Mouse (Mus musculus) heart, postnatal 0 days (tissue): ENCODE measurements at regions not wholly inside any gene's neighbourhood (a gene's known extent, or its start where the extent isn't known, plus 50 kb on each side); places are given as distances from the start of the nearest gene placed in this dataset.

Experiments
- ATAC-seq: fragments of 200-750 bp; cut with Nextera tagmentation; 2 replicates; pipeline ENCODE4 v1.8.0; 2017; ENCODE audit warnings: low read depth, moderate number of reproducible peaks, moderate library complexity; ENCODE audit not compliant: insufficient read depth
- DNase-seq: peaks from one replicate; pipeline ENCODE4 v3.0.0-alpha.2; 2016; ENCODE audit warnings: low spot score
- H3K27ac ChIP-seq: fragments of 300-500 bp; sonication (generic); 2 replicates; pipeline ENCODE4 v1.5.1; 2014; ENCODE audit warnings: low read depth, mild to moderate bottlenecking
- H3K27me3 ChIP-seq: fragments of 300-500 bp; sonication (generic); 2 replicates; pipeline ENCODE4 v1.6.1; 2014; ENCODE audit warnings: low read length, mixed read lengths; ENCODE audit not compliant: control insufficient read depth, insufficient read depth
- H3K36me3 ChIP-seq: fragments of 300-500 bp; sonication (generic); replicated peaks from 2 replicates; pipeline ENCODE4 v1.6.1; 2014; ENCODE audit warnings: low read length, mixed read lengths; ENCODE audit not compliant: control insufficient read depth, insufficient read depth
- H3K4me1 ChIP-seq: fragments of 300-500 bp; sonication (generic); 2 replicates; pipeline ENCODE4 v1.6.1; 2014; ENCODE audit warnings: antibody characterized with exemption; ENCODE audit not compliant: control insufficient read depth, insufficient read depth
- H3K4me2 ChIP-seq: fragments of 300-500 bp; sonication (generic); 2 replicates; pipeline ENCODE4 v1.6.1; 2014; ENCODE audit warnings: low read depth, mild to moderate bottlenecking, low read length, moderate library complexity
- H3K4me3 ChIP-seq: fragments of 300-500 bp; sonication (generic); 2 replicates; pipeline ENCODE4 v1.5.1; 2014; ENCODE audit warnings: low read depth, low read length
- H3K9ac ChIP-seq: fragments of 300-500 bp; sonication (generic); replicated peaks from 2 replicates; pipeline ENCODE4 v1.6.1; 2014; ENCODE audit warnings: low read depth, low read length, mixed read lengths
- H3K9me3 ChIP-seq: fragments of 300-500 bp; sonication (generic); replicated peaks from 2 replicates; pipeline ENCODE4 v1.6.1; 2016; ENCODE audit warnings: low read length; ENCODE audit not compliant: control insufficient read depth
- CTCF ChIP-seq: IDR thresholded peaks from 2 replicates; pipeline ENCODE4 v1.5.1; 2016; ENCODE audit warnings: antibody characterized with exemption, control low read depth, low read depth
- EP300 ChIP-seq: IDR thresholded peaks from 2 replicates; pipeline ENCODE4 v1.6.1; 2016; ENCODE audit warnings: antibody characterized with exemption, low read depth
- WGBS: fragments of 180-500 bp; shearing (Covaris S2); extraction: QIAGEN DNeasy Blood & Tissue Kit; methylation state at CpG from one replicate; pipeline ENCODE4 v1.1.7; 2014; 5-methylcytosine and 5-hydroxymethylcytosine counted together

DNA sequence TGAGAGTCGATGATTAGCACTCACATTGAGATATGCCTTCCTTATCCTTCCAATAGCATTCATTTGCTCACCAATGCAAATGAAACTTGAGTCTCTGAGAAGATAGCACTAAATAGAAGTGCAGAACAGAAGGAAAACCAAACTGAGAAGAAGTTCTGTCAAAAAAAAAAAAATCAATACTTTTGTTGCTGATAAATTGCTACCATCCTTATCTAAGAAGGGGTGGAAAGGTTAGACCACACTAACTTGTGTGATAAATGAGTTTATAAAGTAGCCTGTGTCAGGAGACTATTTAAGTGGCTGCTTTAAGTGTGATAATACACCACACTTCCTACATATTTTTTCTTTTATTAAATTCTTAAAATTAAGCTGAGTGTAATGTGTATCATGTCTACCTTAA lies 78.1 kb upstream of the Atg10 start:
- no peak for ATAC-seq
- DNase-seq, result no peak
- Histone ChIP-seq H3K27ac (no peak overlapping the region), H3K9me3 (peaks cover 4% of the 10 kb centered on the region; the same call in 1 of the 2 replicates), H3K4me3 (no peak overlapping the region), H3K4me2 (no peak overlapping the region), H3K9ac (no peak overlapping the region), H3K36me3 (no peaks in the 10 kb centered on the region), H3K4me1 (no peaks in the 10 kb centered on the region), H3K27me3 (no peaks in the 10 kb centered on the region)
- 58% methylated on average over 1 of the region's 1 CpGs for WGBS
- no peak for TF ChIP-seq CTCF
- TF ChIP-seq EP300, result no peak

DNA sequence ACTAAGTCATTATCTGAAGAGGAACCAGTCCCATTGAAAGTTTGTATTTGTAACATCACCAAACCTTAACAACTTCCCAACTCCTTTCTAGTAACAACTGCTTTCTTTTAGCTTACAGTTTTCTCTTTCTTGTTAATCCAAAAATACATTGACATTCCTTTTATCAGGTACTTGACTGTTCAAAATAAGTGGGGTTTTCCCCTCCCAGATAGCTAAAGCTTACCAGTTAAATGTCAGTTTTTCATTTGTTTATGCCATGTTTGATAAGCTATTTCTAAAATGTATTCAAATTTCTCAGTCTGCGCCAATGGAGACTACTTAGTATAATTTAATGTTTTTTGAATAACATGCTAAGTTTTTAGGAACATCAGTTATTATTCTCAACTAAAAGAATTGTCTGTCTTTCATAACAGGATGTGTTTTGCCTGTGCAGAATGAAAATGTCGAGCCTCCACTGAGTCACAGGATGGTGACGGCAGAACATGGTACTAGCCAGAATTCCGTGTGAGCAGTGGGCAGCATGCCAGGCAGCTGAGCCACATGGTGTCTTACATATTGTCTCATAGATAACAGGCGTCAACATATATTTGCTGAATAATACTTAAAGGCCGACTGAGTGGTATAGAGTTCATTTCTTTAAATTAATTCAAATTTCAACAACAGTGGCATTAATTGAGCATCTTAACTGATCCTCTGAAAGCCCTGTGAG lies 82.1 kb upstream of the Atg10 start:
- H3K9ac ChIP-seq, result no peak overlapping the region
- 40% methylated on average over 6 of the region's 6 CpGs for WGBS

DNA sequence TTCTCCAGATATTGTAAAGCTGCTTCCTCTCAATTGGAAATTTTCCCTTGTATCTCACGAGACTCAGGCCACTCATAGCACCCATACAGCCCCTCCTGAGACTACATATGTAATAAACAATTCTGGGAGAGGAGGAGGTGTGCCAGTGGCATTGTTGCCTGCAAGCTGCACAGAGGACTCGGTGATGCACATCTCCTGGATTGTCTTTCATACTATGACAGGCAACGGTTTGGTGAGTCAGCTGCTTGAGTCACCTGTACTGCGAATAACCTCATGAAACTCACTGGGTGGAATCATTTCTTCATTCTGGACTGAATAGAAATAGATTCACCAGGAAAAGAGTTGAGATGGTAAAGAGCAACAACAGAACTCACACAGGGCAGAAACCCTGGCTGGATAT lies 82.8 kb upstream of the Atg10 start:
- H3K4me2 ChIP-seq, result no peak overlapping the region
- no peaks in the 10 kb centered on the region for H3K27me3 ChIP-seq
- H3K36me3 ChIP-seq, result no peaks in the 10 kb centered on the region
- H3K9ac ChIP-seq, result no peak overlapping the region
- no peak overlapping the region for H3K4me3 ChIP-seq
- TF ChIP-seq EP300 (no peak), CTCF (no peak)
- no peak overlapping the region for H3K27ac ChIP-seq
- no peak for ATAC-seq
- no peaks in the 10 kb centered on the region for H3K9me3 ChIP-seq
- H3K4me1 ChIP-seq, result no peaks in the 10 kb centered on the region
- 83% methylated on average over 4 of the region's 4 CpGs for WGBS
- no peak for DNase-seq

More for the DNA sequence above, 82.1 kb upstream of the Atg10 start:
- Histone ChIP-seq H3K27me3 (no peaks in the 10 kb centered on the region), H3K4me2 (no peak overlapping the region), H3K4me1 (no peaks in the 10 kb centered on the region), H3K27ac (no peak overlapping the region), H3K4me3 (no peak overlapping the region), H3K36me3 (no peaks in the 10 kb centered on the region), H3K9me3 (no peaks in the 10 kb centered on the region)
- TF ChIP-seq CTCF (no peak), EP300 (no peak)
- no peak for ATAC-seq
- no peak for DNase-seq

DNA sequence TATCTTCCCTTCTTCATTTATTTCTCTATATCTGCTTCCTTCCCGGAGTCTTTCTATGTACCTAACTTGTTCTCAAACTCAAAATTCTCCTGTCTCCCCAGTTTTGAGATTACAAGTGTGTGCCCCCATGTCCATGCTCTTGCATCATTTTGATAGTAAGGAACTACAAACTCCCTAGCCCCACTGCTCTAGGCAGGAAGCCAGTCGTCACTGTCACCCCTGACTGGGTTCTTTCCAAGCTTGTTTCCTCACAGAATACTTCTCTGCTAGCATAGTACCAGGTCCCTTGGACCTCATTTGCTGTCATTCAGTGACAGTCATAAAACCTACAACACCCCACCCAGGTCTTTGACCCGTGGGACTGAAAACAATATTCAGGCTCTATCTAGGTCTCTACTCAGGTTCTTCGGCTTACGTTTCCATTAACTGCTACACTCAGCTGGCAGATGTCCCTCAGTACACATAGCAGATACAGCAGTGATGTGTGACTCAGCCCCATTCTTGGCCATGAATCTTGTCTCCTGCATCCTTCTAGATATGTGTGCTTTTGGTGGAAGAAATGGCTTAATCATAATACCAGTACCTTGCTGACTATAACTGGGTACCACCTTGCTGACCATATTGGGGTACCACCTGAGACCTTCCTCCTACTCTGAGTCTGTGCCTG lies 89.3 kb upstream of the Atg10 start:
- no peak overlapping the region for H3K9ac ChIP-seq
- H3K9me3 ChIP-seq, result 0 out of 2 replicates have a peak, but pooled peaks cover 4% of the 10 kb centered on the region
- H3K27ac ChIP-seq, result no peak overlapping the region
- ATAC-seq, result no peak
- no peaks in the 10 kb centered on the region for H3K27me3 ChIP-seq
- 61% methylated on average over 5 of the region's 5 CpGs for WGBS
- no peaks in the 10 kb centered on the region for H3K36me3 ChIP-seq
- no peak overlapping the region for H3K4me2 ChIP-seq
- no peaks in the 10 kb centered on the region for H3K4me1 ChIP-seq
- TF ChIP-seq EP300 (no peak), CTCF (no peak)
- DNase-seq, result no peak
- no peak overlapping the region for H3K4me3 ChIP-seq

DNA sequence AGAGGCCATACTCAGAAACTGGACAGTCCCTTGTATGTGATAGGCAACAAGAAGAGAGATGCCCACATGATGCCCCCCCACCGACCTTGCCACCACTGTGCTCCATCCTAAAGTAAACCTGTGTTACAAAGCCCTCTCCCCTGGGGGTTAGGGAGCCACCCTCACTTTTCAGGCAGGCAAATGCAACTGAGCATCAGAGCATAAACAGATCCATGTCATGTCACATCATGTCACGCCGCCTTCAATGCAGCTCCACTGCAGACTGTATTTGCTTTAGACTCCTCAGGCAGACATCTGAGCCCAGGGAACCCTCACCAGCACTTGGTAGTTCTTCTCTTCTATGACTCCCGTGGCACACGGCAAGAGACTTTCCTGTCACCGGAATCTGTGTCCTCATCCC lies 98.6 kb upstream of the Atg10 start:
- H3K27me3 ChIP-seq, result no peaks in the 10 kb centered on the region
- TF ChIP-seq CTCF (no peak), EP300 (no peak)
- H3K4me3 ChIP-seq, result no peak overlapping the region
- peaks cover 3% of the 10 kb centered on the region; the same call in 1 of the 2 replicates for H3K9me3 ChIP-seq
- ATAC-seq, result no peak
- H3K4me1 ChIP-seq, result no peaks in the 10 kb centered on the region
- H3K4me2 ChIP-seq, result no peak overlapping the region
- H3K27ac ChIP-seq, result no peak overlapping the region
- no peaks in the 10 kb centered on the region for H3K36me3 ChIP-seq
- 86% methylated on average over 6 of the region's 6 CpGs for WGBS
- H3K9ac ChIP-seq, result no peak overlapping the region
- no peak for DNase-seq

DNA sequence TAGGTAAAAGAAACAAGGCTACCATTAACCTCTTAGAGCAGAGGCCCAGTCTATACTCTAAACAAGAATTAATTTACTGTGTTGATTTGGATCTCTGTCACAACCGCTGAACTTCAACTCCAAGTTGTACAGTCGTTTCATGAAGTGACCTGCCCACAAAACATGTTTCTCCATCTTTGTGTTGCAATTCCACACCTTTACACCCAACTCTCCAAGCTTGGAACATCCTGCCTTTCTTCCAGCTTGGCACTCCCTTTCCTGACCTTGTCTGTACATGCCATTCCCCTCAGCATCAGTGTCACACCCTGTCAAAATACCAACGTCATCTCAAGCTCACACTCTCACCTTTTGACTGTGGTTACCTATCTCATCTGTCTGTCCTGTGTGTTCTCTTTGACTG lies 103.1 kb upstream of the Atg10 start:
- Histone ChIP-seq H3K4me1 (no peaks in the 10 kb centered on the region), H3K4me2 (no peak overlapping the region), H3K27ac (no peak overlapping the region), H3K9ac (no peak overlapping the region), H3K36me3 (no peaks in the 10 kb centered on the region), H3K9me3 (no peaks in the 10 kb centered on the region), H3K27me3 (no peaks in the 10 kb centered on the region), H3K4me3 (no peak overlapping the region)
- WGBS, result 72% methylated on average over 3 of the region's 3 CpGs
- no peak for TF ChIP-seq EP300
- TF ChIP-seq CTCF, result no peak
- DNase-seq, result no peak
- no peak for ATAC-seq
